Mouse (Mus musculus): ENCODE results near the gene Gucy2f. TPM values are rescaled to one million over a fixed set of nuclear protein-coding genes. Genes with fewer than 3 reads are reported as not detected.
"Not testable (repeated sequence)": the region's sequence is repeated elsewhere in the genome, so short reads cannot be mapped to it uniquely, and the experiment has no call there.

The Gucy2f gene
- polyA plus RNA-seq (2015; fragmentation: Nextera tagmentation; extraction: Ambion mirVana): 0.05 and 0.08 TPM in 2 replicates

DNA sequence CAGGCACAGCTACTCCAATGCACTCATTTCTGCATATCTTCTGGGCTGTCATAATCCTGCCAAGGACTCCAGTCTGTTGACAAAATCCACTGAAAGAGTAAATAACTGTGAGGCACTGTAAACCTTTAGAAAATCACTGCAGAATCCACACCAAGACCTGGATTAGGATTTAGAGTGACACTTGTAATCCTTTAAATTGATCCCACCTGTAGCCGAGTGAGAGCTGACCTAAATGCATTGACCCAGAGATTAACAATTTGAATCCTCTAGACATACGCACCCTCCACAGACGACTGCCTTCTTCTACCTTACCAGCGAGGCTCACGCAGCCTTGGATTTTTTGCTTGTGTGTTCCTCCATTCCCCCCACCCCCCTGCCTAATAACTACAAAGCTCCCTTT lies at the start of gene Gucy2f:
Gene Gucy2f (minus strand): TSS at position 101 of the 400 bp plus-strand sequence.
- no peak within 1 kb of the TSS for H3K9ac ChIP-seq
- no peaks in the 10 kb centered on the region for H3K9me3 ChIP-seq
- 59% methylated on average over 5 of the region's 5 CpGs for WGBS
- H3K27ac ChIP-seq (replicated peaks): no peak within 1 kb of the TSS
- no peaks in the 10 kb centered on the region for H3K4me1 ChIP-seq (replicated peaks)
- no peak within 1 kb of the TSS for H3K4me2 ChIP-seq
- H3K4me3 ChIP-seq: no peak within 1 kb of the TSS
- H3K27me3 ChIP-seq: 0 out of 2 replicates have a peak, but pooled peaks cover 12% of the 10 kb centered on the region
- no peaks in the 10 kb centered on the region for H3K36me3 ChIP-seq
- no peak for ATAC-seq (ENCODE audit: low FRiP score, low read depth)

DNA sequence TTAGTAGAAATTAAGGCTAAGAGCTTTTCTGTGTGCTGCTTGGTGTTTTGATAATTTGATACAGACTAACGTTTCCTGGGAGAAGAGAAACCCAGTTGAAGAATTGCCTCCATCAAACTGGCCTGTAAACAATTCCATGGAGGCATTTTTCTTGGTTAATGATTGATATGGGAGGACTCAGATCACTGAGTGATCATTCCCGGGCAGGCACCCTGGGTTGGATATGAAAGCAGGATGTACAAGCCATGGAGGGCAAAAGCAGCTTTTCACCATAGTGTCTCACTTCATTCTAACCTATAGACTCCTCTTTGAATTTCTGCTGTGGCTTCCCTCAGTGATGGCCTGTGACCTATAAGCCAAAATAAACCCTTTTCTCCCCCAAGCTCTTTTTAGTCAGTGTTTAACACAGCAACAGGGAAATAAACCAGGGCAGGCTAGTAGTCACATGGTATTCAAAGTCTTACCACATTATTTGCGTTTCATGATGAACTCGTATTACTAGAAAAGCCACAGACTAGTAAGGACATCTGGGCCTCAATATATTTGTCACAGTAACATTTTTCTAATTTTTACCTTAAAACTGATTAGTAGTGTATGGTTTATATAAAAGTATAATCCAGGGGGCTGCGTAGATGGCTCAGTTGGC lies 49.1 kb upstream of the Gucy2f start:
- Histone ChIP-seq H3K27ac (replicated peaks) (no peak overlapping the region), H3K27me3 (no peaks in the 10 kb centered on the region), H3K4me1 (replicated peaks) (no peaks in the 10 kb centered on the region), H3K4me2 (no peak overlapping the region), H3K9me3 (no peaks in the 10 kb centered on the region), H3K4me3 (no peak overlapping the region), H3K36me3 (no peaks in the 10 kb centered on the region), H3K9ac (no peak overlapping the region)
- WGBS: 82% methylated on average over 5 of the region's 5 CpGs
- ATAC-seq (ENCODE audit: low FRiP score, low read depth): no peak

DNA sequence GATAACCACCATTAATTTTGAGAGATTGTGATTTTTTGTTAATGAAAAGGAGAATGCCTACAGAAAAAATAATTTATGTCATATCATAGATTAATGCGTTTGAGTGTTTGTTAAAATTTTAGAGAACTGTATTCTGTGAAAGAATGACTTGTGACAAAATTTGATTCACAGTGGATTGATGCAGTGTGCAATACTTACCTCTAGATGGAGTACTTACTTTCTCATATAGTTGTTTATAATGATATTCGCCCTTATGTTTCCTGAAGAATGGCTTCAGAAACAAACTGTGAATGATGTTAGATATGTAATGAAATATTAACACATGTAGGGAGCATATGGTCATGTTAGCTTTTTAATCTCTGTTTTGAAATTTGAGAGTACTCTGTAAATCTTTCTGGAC lies 40.4 kb upstream of the Gucy2f start:
- no peaks in the 10 kb centered on the region for H3K4me1 ChIP-seq (replicated peaks)
- H3K9ac ChIP-seq: no peak overlapping the region
- no peaks in the 10 kb centered on the region for H3K27me3 ChIP-seq
- H3K9me3 ChIP-seq: no peaks in the 10 kb centered on the region
- H3K4me2 ChIP-seq: no peak overlapping the region
- no peaks in the 10 kb centered on the region for H3K36me3 ChIP-seq
- 58% methylated on average over 2 of the region's 2 CpGs for WGBS
- ATAC-seq (ENCODE audit: low FRiP score, low read depth): no peak
- H3K4me3 ChIP-seq: no peak overlapping the region
- H3K27ac ChIP-seq (replicated peaks): no peak overlapping the region

DNA sequence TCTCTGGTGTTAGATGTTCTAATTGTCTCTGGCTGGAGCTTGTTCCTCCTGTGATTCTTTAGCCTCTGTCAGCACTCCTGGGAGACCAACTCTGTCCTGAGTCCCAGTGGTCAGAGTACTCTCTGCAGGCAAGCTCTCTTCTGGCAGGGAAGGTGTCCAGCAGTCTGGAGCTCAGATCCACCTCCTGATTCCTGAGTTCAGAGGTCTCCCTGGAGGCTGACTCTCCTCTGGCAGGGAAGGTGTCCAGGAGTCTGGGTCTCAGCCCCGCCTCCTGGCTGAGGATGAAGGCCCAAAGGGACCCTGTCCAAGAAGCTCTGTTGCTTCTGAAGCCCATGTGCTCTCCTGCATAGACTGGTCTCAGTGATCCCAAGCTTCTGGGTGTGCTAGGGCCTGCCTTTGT lies 39.4 kb upstream of the Gucy2f start:
- H3K27me3 ChIP-seq; H3K36me3 ChIP-seq; H3K9ac ChIP-seq; H3K4me2 ChIP-seq; H3K9me3 ChIP-seq; ATAC-seq (ENCODE audit: low FRiP score, low read depth); H3K4me1 ChIP-seq (replicated peaks); H3K27ac ChIP-seq (replicated peaks); H3K4me3 ChIP-seq: not testable (repeated sequence)
- 89% methylated on average over 1 of the region's 1 CpGs for WGBS

DNA sequence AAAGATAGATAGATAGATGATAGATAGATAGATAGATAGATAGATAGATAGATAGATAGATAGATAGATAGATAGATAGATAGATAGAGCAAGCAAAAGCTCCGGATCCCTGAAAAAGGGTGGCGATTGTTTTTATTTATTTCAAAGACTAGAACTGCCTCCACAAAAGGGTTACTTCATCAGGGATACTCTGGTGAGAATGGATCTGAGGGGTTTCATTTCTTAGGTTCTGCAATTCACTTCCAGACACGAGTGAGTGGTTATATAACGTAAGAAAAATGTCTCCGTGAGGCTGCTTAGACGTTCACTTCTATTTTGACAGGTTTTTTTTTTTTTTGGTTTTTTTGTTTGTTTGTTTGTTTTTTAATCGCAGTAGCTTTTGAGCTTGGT lies 32.0 kb upstream of the Gucy2f start:
- no peaks in the 10 kb centered on the region for H3K9me3 ChIP-seq
- no peaks in the 10 kb centered on the region for H3K36me3 ChIP-seq
- H3K4me3 ChIP-seq: peak overlapping the region; percentile 57
- H3K27me3 ChIP-seq: no peaks in the 10 kb centered on the region
- ATAC-seq (ENCODE audit: low FRiP score, low read depth): no peak
- H3K4me1 ChIP-seq (replicated peaks): 0 out of 2 replicates have a peak, but pooled peaks cover 3% of the 10 kb centered on the region
- WGBS: 36% methylated on average over 7 of the region's 7 CpGs
- H3K9ac ChIP-seq: peak overlapping the region; percentile 31; the same call in 1 of the 2 replicates
- H3K27ac ChIP-seq (replicated peaks): 0 out of 2 replicates have a peak overlapping the region, but pooled peaks have one; percentile 30
- H3K4me2 ChIP-seq: peak overlapping the region; percentile 51

DNA sequence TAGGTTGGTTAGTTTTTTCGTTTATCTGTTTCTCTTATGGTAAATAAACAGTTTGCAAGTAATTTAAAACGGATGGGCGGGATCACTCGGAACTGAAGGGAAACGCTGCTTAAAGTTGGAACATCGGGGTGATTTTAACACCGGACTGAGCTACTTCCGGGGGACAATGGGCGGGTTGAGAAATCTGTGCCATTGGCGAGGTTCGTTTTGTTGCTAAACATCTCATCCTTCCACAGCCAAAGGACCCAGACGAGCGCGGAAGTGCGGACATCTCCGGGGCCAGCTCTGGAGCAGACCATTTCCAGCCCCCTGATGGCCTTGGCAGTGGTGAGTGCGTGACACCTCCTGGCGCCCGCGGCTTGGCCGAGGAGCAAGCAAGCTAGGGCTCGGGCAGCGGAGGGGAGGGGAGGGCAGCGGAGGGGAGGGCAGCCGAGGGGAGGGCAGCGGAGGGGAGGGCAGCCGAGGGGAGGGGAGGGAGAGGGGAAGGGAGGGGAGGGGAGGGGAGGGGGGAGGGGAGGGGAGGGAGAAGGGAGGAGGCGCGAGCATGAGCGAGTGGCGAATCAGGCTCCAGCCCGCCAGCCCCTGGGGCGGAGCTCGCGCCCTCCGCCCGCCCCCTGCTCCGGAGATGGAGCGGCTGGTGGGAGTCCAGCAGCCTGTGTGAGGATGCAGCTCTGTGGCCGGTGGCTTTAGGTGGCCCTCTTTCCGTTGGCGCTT lies 31.5 kb upstream of the Gucy2f start:
- Histone ChIP-seq H3K4me1 (replicated peaks) (0 out of 2 replicates have a peak, but pooled peaks cover 3% of the 10 kb centered on the region), H3K4me2 (peak overlapping the region; percentile 57), H3K9me3 (no peaks in the 10 kb centered on the region), H3K36me3 (no peaks in the 10 kb centered on the region), H3K9ac (peak overlapping the region; percentile 49), H3K27ac (replicated peaks) (peak overlapping the region; percentile 90), H3K27me3 (no peaks in the 10 kb centered on the region), H3K4me3 (peak overlapping the region; percentile 57)
- WGBS: 35% methylated on average over 31 of the region's 42 CpGs
- ATAC-seq (ENCODE audit: low FRiP score, low read depth): peak; percentile 97

DNA sequence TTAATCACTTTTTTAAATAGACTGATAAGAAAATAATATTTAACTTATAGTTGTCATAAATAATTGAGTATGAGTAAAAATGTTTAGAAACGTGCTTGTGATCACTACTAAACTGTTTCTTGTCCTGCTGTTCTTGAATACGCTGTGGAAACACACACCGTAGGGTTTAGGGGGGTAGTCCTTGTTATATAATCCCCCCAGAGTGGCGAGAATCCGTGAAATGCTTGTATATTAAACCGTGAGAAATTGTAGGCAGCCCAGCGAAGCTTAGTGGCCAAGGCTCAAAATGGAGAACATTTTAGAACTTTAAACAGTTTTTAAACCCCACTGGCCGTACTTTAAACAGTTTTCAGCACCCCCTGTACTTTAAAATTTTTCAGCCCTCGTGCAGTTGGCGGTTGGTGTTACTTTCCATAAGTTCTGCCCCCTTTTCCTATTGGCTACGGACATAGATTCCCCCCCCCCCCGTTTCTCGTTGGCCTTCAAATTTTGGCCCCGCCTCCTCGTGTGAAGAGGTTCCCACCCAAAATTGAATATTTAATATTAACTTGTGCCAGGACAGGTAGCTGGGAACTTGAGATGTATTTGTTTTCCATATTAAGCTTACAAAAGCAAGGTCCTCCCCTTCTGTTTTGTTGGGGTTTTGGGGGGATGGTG lies 30.8 kb upstream of the Gucy2f start:
- Histone ChIP-seq H3K9ac (no peak overlapping the region), H3K9me3 (no peaks in the 10 kb centered on the region), H3K4me1 (replicated peaks) (0 out of 2 replicates have a peak, but pooled peaks cover 3% of the 10 kb centered on the region), H3K27ac (replicated peaks) (peak overlapping the region; percentile 90), H3K4me3 (peak overlapping the region; percentile 57), H3K36me3 (no peaks in the 10 kb centered on the region), H3K27me3 (no peaks in the 10 kb centered on the region), H3K4me2 (peak overlapping the region; percentile 57)
- peak; percentile 70 for ATAC-seq (ENCODE audit: low FRiP score, low read depth)
- 24% methylated on average over 15 of the region's 15 CpGs for WGBS

DNA sequence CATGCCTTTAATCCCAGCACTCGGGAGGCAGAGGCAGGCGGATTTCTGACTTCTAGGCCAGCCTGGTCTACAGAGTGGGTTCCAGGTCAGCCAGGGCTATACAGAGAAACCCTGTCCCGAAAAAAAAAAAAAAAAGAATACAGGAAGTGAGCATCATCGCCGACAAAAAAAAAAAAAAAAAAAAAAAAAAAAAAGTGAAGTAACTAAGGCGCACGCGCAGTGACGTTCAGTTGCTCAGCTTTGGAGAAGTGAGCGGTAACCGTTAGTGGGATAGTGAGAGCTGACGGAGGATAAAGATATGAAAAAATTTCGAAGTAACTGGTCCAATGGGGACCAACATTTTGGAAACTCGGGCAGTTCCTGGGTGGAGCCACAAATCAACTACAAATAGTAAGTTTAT lies 29.8 kb upstream of the Gucy2f start, which contains the start of gene Nxt2:
Gene Nxt2 (plus strand): TSS at position 229 of the 400 bp plus-strand sequence.
- no peak for ATAC-seq (ENCODE audit: low FRiP score, low read depth)
- Histone ChIP-seq H3K4me1 (replicated peaks) (0 out of 2 replicates have a peak, but pooled peaks cover 3% of the 10 kb centered on the region), H3K9ac (no peak within 1 kb of the TSS), H3K27ac (replicated peaks) (no peak within 1 kb of the TSS), H3K4me2 (peak within 1 kb of the TSS; percentile 57), H3K9me3 (no peaks in the 10 kb centered on the region), H3K4me3 (peak within 1 kb of the TSS; percentile 57), H3K27me3 (no peaks in the 10 kb centered on the region), H3K36me3 (no peaks in the 10 kb centered on the region)
- 90% methylated on average over 12 of the region's 14 CpGs for WGBS

DNA sequence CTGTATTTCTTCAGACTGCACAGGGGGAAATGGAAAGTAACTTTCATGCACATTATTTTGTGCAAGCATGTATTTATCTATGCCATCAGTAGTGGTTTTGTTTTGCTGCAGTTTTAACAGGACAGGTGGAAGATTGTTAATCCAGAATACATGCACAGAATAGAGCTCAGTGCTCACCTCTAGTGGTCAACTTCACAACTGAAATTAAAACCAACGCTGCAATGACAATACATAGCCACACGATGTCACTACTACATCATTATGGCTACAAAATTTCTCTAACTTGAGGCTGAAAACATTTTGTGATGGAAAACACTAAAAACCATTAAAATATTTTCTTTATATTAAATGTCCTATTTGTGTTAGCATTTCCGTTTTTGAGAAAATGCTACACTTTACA lies 3.6 kb upstream of the Gucy2f start:
- WGBS: 4% methylated on average over 3 of the region's 3 CpGs
- ATAC-seq (ENCODE audit: low FRiP score, low read depth): no peak

DNA sequence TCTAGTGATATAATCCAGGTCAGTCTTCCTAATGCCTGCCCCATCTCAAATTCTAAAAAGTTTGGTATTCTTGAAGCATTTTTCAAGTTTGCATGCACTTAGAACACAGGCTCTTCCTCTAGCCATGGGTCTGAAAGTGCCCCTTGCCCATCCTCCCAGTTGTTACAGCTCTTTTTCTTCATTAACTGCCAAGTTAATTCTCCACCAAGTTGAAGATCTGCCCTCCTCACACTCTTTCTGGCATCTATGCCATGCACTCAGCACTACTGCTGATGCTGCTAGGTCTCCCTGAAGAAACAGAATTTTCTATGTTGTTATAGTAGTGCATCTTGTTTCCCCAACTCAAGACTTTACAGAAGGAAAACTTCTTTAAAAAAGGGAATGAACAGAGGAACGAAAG lies 1.2 kb downstream of the Gucy2f start:
- H3K36me3 ChIP-seq: no peaks in the 10 kb centered on the region
- no peaks in the 10 kb centered on the region for H3K9me3 ChIP-seq
- no peak overlapping the region for H3K27ac ChIP-seq (replicated peaks)
- no peaks in the 10 kb centered on the region for H3K4me1 ChIP-seq (replicated peaks)
- H3K27me3 ChIP-seq: 0 out of 2 replicates have a peak, but pooled peaks cover 14% of the 10 kb centered on the region
- ATAC-seq (ENCODE audit: low FRiP score, low read depth): no peak
- 96% methylated on average over 1 of the region's 1 CpGs for WGBS
- H3K9ac ChIP-seq: no peak overlapping the region
- no peak overlapping the region for H3K4me3 ChIP-seq
- no peak overlapping the region for H3K4me2 ChIP-seq

More for the DNA sequence above, 3.6 kb upstream of the Gucy2f start:
- no peak overlapping the region for H3K4me3 ChIP-seq
- no peak overlapping the region for H3K4me2 ChIP-seq
- H3K27ac ChIP-seq (replicated peaks): no peak overlapping the region
- H3K4me1 ChIP-seq (replicated peaks): no peaks in the 10 kb centered on the region
- 0 out of 2 replicates have a peak, but pooled peaks cover 6% of the 10 kb centered on the region for H3K27me3 ChIP-seq
- H3K9ac ChIP-seq: no peak overlapping the region
- H3K9me3 ChIP-seq: no peaks in the 10 kb centered on the region
- H3K36me3 ChIP-seq: no peaks in the 10 kb centered on the region

DNA sequence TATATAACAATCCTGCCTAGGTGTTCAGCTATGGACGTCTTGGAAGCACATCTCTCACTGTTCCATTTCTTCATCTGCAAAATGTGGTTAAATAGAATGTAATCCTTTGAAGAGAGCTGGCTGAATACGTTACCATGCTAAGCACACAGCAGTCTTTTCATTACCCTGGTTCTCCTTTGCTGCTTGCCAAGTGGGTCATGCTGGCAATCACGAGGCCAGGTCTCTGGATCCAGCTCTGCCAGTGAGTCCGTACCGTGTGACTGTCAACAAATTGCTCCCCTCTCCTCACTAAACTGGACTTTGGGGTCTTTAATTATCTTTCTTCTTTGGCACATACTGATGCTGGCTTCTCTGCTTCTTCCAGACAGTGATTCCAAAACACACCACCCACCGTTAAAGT lies 2.3 kb downstream of the Gucy2f start:
- ATAC-seq (ENCODE audit: low FRiP score, low read depth): 0 out of 2 replicates have a peak, but pooled peaks have one; percentile 61
- no peak overlapping the region for H3K27ac ChIP-seq (replicated peaks)
- no peak overlapping the region for H3K4me2 ChIP-seq
- H3K9me3 ChIP-seq: no peaks in the 10 kb centered on the region
- 0 out of 2 replicates have a peak, but pooled peaks cover 14% of the 10 kb centered on the region for H3K27me3 ChIP-seq
- H3K36me3 ChIP-seq: no peaks in the 10 kb centered on the region
- no peaks in the 10 kb centered on the region for H3K4me1 ChIP-seq (replicated peaks)
- WGBS: 61% methylated on average over 6 of the region's 6 CpGs
- H3K9ac ChIP-seq: no peak overlapping the region
- H3K4me3 ChIP-seq: no peak overlapping the region

DNA sequence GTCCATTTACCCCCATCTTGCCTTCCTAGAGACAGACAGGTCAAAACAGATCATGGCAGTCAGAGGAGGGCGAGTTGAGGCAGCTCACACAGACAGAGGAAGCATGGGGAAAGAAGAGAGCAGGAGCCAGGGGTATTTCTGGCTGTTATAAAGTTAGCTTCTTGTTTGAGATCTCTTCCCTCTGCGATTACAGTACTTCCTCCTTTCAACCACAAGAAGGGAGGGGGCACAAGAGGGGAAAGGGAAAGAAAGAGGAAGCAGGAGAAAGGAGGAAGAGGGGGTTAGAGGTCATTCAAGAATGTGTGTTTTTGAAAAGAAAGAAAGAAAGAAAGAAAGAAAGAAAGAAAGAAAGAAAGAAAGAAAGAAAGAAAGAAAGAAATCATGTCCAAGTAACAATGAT lies 6.4 kb downstream of the Gucy2f start:
- Histone ChIP-seq H3K4me1 (replicated peaks) (peaks cover 3% of the 10 kb centered on the region; the same call in 1 of the 2 replicates), H3K4me2 (no peak overlapping the region), H3K9ac (no peak overlapping the region), H3K4me3 (no peak overlapping the region), H3K36me3 (no peaks in the 10 kb centered on the region), H3K27ac (replicated peaks) (no peak overlapping the region), H3K27me3 (0 out of 2 replicates have a peak, but pooled peaks cover 8% of the 10 kb centered on the region), H3K9me3 (no peaks in the 10 kb centered on the region)
- WGBS: 90% methylated on average over 2 of the region's 2 CpGs
- ATAC-seq (ENCODE audit: low FRiP score, low read depth): no peak
